Mouse (Mus musculus): ENCODE data around the gene Dlgap4. TPM values are rescaled to one million over a fixed set of nuclear protein-coding genes. Genes with fewer than 3 reads are reported as not detected.

Dlgap4 gene
- polyA plus RNA-seq, 1 experiment from 2014 or later = 162 TPM

DNA sequence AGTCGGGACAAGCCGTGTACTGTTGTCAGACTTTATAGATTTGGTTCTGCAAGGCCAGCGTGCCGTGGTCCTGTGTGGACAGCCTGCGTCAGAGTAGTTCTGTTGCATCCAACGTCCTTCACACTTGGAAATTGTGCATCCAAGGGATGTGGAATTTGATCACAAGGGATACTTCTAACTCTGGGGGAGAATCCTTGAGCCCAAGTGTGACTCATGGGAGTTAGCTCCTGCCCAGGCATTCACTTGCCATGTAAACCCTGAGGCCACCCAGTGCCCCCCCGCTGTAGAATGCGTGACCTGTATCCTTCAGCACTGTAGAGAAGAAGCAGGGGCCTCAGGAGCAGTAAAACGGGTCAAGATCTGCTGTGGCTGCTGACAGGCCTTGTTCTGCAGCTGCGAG, 44.7 kb downstream of the Dlgap4 start:
- no peak overlapping the region for H3K4me3 ChIP-seq (ENCODE audit: low read depth, low read length)
- no peak for DNase-seq (ENCODE audit: low spot score)

DNA sequence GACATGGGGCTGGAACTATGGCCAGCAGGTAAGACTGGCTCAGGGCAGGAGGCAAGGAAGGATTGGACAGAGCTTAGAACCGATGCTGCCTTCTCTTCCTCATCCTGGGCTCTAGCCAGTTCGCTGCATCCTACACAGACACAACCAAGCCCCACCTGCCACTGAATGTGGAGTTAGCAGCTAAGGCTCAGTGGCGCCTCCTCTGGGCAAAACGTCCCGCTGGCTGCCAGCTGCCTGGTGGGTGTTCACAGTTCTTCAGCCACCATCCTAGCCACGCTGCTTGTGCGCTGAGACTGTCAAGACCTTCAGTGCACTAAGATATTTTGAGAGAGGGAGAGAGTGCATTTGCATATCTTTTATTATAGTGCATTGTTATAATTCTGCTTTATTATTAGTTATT, 45.2 kb downstream of the Dlgap4 start:
- no peak overlapping the region for H3K4me3 ChIP-seq (ENCODE audit: low read depth, low read length)
- ATAC-seq (ENCODE audit: low FRiP score) = no peak
- H3K27me3 ChIP-seq (ENCODE audit: control insufficient read depth, insufficient read depth, low read length) = no peaks in the 10 kb centered on the region
- no peaks in the 10 kb centered on the region for H3K9me3 ChIP-seq (ENCODE audit: control insufficient read depth, low read length)
- no peak overlapping the region for H3K27ac ChIP-seq (ENCODE audit: low read depth, low read length)
- peak; percentile 33 for DNase-seq (ENCODE audit: low spot score)
- 66% methylated on average over 7 of the region's 7 CpGs for WGBS
- H3K4me2 ChIP-seq (replicated peaks; ENCODE audit: low read depth, low read length) = no peak overlapping the region
- no peaks in the 10 kb centered on the region for H3K4me1 ChIP-seq (replicated peaks; ENCODE audit: control insufficient read depth, insufficient read depth, low read length)
- no peaks in the 10 kb centered on the region for H3K36me3 ChIP-seq (ENCODE audit: control insufficient read depth, insufficient read depth, low read length)
- no peak overlapping the region for H3K9ac ChIP-seq (ENCODE audit: low read depth, low read length)

More for the DNA sequence above, 44.7 kb downstream of the Dlgap4 start:
- Histone ChIP-seq H3K4me1 (replicated peaks; ENCODE audit: control insufficient read depth, insufficient read depth, low read length) (no peaks in the 10 kb centered on the region), H3K9ac (ENCODE audit: low read depth, low read length) (no peak overlapping the region), H3K4me2 (replicated peaks; ENCODE audit: low read depth, low read length) (no peak overlapping the region), H3K27ac (ENCODE audit: low read depth, low read length) (no peak overlapping the region), H3K36me3 (ENCODE audit: control insufficient read depth, insufficient read depth, low read length) (no peaks in the 10 kb centered on the region), H3K27me3 (ENCODE audit: control insufficient read depth, insufficient read depth, low read length) (no peaks in the 10 kb centered on the region; the same call in 1 of the 2 replicates), H3K9me3 (ENCODE audit: control insufficient read depth, low read length) (no peaks in the 10 kb centered on the region)
- no peak for ATAC-seq (ENCODE audit: low FRiP score)
- 92% methylated on average over 10 of the region's 10 CpGs for WGBS

DNA sequence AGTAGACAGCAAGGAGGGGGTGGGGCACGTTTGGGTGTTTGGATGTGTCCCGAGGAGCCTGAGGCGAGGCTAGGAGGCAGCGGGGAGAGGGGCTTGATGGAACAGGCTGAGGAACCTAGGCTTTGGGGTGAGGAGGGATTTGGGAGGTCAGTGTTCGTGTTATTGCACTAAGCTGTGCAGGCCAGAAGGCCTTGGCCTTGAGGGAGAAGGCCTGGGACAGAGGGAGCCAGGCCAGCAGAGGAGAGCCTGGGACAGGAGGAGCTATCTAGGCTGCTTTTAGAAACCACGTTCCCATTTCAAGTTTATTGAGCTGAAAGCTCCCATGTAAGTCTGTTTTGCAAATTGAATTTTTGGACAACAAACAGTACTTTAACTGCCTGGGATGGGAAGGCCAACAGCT, 46.5 kb downstream of the Dlgap4 start:
- Histone ChIP-seq H3K9me3 (ENCODE audit: control insufficient read depth, low read length) (no peaks in the 10 kb centered on the region), H3K4me2 (replicated peaks; ENCODE audit: low read depth, low read length) (no peak overlapping the region), H3K27ac (ENCODE audit: low read depth, low read length) (no peak overlapping the region), H3K27me3 (ENCODE audit: control insufficient read depth, insufficient read depth, low read length) (no peaks in the 10 kb centered on the region), H3K4me3 (ENCODE audit: low read depth, low read length) (no peak overlapping the region), H3K4me1 (replicated peaks; ENCODE audit: control insufficient read depth, insufficient read depth, low read length) (0 out of 2 replicates have a peak, but pooled peaks cover 2% of the 10 kb centered on the region), H3K9ac (ENCODE audit: low read depth, low read length) (no peak overlapping the region), H3K36me3 (ENCODE audit: control insufficient read depth, insufficient read depth, low read length) (no peaks in the 10 kb centered on the region)
- 86% methylated on average over 6 of the region's 6 CpGs for WGBS
- ATAC-seq (ENCODE audit: low FRiP score) (no peak), DNase-seq (ENCODE audit: low spot score) (no peak)

DNA sequence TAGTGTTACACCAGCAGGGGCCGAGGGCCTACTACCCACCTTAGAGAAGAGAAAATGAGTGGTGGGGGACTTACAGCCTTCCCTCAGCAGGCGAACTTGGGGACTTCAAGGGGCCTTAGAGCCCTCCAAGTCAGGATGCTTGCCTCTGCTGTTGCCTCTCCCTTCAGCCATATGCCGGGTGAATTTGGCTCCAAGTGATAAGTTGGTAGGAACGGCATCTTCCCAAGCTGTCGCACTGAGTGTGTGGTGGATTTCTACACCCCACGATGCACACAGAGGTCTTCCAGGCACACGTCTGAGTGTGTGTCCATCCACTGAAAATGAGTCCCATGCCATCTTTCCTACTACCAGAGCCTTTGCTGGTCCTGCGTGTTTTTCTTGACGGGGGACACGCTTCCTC, 49.7 kb downstream of the Dlgap4 start:
- no peak overlapping the region for H3K4me3 ChIP-seq (ENCODE audit: low read depth, low read length)
- no peaks in the 10 kb centered on the region for H3K27me3 ChIP-seq (ENCODE audit: control insufficient read depth, insufficient read depth, low read length)
- no peak overlapping the region for H3K4me2 ChIP-seq (replicated peaks; ENCODE audit: low read depth, low read length)
- H3K9ac ChIP-seq (ENCODE audit: low read depth, low read length) = no peak overlapping the region
- H3K4me1 ChIP-seq (replicated peaks; ENCODE audit: control insufficient read depth, insufficient read depth, low read length) = peaks cover 4% of the 10 kb centered on the region; the same call in 1 of the 2 replicates
- ATAC-seq (ENCODE audit: low FRiP score) (no peak), DNase-seq (ENCODE audit: low spot score) (no peak)
- H3K36me3 ChIP-seq (ENCODE audit: control insufficient read depth, insufficient read depth, low read length) = no peaks in the 10 kb centered on the region
- H3K27ac ChIP-seq (ENCODE audit: low read depth, low read length) = no peak overlapping the region
- 86% methylated on average over 10 of the region's 10 CpGs for WGBS
- H3K9me3 ChIP-seq (ENCODE audit: control insufficient read depth, low read length) = no peaks in the 10 kb centered on the region

DNA sequence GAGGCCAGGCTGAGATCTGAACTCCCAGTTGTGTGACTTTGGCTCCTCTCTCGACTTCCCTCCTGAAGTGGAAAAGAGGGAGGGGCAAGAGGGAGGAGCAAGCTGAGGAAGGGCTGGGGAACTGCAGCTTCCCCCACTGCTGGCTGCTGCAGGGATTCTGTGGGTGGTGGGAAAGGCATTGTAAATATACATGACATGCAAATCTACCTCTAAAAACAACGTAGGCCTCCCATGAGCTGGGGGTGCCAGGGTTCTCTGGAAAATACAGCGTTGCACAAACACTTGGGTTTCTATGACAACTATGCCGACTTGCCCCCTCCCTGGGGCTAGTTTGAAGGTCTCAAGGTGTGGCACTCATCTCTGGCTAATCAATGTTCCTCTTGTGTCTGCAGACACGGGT, 50.9 kb downstream of the Dlgap4 start:
- Histone ChIP-seq H3K4me2 (replicated peaks; ENCODE audit: low read depth, low read length) (no peak overlapping the region), H3K4me3 (ENCODE audit: low read depth, low read length) (no peak overlapping the region), H3K9ac (ENCODE audit: low read depth, low read length) (no peak overlapping the region), H3K27ac (ENCODE audit: low read depth, low read length) (no peak overlapping the region), H3K4me1 (replicated peaks; ENCODE audit: control insufficient read depth, insufficient read depth, low read length) (peaks cover 4% of the 10 kb centered on the region; the same call in 1 of the 2 replicates), H3K9me3 (ENCODE audit: control insufficient read depth, low read length) (no peaks in the 10 kb centered on the region), H3K27me3 (ENCODE audit: control insufficient read depth, insufficient read depth, low read length) (no peaks in the 10 kb centered on the region), H3K36me3 (ENCODE audit: control insufficient read depth, insufficient read depth, low read length) (no peaks in the 10 kb centered on the region)
- no peak for ATAC-seq (ENCODE audit: low FRiP score)
- no peak for DNase-seq (ENCODE audit: low spot score)
- 22% methylated on average over 5 of the region's 5 CpGs for WGBS

DNA sequence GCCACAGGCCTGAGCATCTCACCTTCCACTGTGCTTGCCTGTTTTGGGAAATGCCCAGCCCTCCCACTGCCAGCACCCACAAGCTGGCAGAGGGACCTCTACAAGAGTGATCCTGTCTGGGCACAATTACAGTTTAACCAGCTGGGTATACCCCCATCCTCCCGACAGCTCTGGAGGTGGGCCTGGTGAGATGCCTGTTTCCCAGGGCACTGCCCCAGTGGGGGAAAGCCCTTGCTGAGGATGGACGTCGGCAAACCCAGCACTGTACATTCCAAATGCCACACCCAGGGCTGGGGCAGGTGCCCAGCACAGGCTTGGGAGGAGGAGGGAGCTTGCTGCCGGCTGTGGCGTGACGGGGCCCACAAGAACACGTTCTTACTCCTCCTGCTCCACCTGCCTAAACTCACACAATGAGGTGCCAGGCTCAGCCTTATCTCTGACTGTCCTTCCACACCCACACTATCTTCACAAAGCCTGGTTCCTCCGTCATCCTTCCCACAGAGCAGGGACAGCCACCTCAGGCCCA, 51.6 kb downstream of the Dlgap4 start:
- Histone ChIP-seq H3K4me2 (replicated peaks; ENCODE audit: low read depth, low read length) (no peak overlapping the region), H3K4me3 (ENCODE audit: low read depth, low read length) (no peak overlapping the region), H3K36me3 (ENCODE audit: control insufficient read depth, insufficient read depth, low read length) (no peaks in the 10 kb centered on the region), H3K9ac (ENCODE audit: low read depth, low read length) (no peak overlapping the region), H3K4me1 (replicated peaks; ENCODE audit: control insufficient read depth, insufficient read depth, low read length) (peaks cover 4% of the 10 kb centered on the region; the same call in 1 of the 2 replicates), H3K27ac (ENCODE audit: low read depth, low read length) (no peak overlapping the region), H3K9me3 (ENCODE audit: control insufficient read depth, low read length) (no peaks in the 10 kb centered on the region), H3K27me3 (ENCODE audit: control insufficient read depth, insufficient read depth, low read length) (no peaks in the 10 kb centered on the region)
- WGBS = 86% methylated on average over 8 of the region's 8 CpGs
- DNase-seq (ENCODE audit: low spot score) (no peak), ATAC-seq (ENCODE audit: low FRiP score) (no peak)

DNA sequence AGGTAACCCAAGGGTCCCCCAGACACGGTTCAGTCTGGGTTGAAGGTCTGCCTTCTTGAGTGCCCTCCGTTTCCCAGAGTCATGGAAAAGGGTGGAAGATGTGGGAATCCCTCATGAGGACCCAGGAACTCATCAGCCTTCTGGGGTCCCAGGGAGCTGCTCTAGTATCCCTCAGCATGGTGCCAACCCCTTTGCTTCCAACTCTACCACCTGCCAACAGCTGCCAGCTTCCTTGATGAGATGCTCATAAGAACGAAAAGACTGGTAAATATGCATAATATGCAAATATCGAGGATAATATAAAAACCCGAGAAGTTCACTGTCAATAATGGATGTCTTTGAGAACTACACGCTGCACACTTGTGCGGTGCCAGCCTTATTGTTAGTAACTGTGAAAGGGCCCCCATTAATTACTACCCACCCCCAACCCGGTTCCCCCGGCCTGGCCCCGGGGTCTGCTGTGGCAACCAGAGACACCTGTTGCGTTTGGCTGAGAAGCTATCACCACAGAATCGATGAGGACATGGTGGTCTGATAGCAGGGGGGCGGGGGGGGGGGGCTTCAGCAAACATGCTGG, 52.2 kb downstream of the Dlgap4 start:
- no peak; the same call in 1 of the 2 replicates for ATAC-seq (ENCODE audit: low FRiP score)
- Histone ChIP-seq H3K9ac (ENCODE audit: low read depth, low read length) (no peak overlapping the region), H3K27ac (ENCODE audit: low read depth, low read length) (no peak overlapping the region), H3K4me3 (ENCODE audit: low read depth, low read length) (no peak overlapping the region), H3K36me3 (ENCODE audit: control insufficient read depth, insufficient read depth, low read length) (no peaks in the 10 kb centered on the region), H3K4me2 (replicated peaks; ENCODE audit: low read depth, low read length) (no peak overlapping the region), H3K4me1 (replicated peaks; ENCODE audit: control insufficient read depth, insufficient read depth, low read length) (peaks cover 4% of the 10 kb centered on the region; the same call in 1 of the 2 replicates), H3K27me3 (ENCODE audit: control insufficient read depth, insufficient read depth, low read length) (no peaks in the 10 kb centered on the region), H3K9me3 (ENCODE audit: control insufficient read depth, low read length) (no peaks in the 10 kb centered on the region)
- WGBS = 82% methylated on average over 13 of the region's 13 CpGs
- DNase-seq (ENCODE audit: low spot score) = no peak

DNA sequence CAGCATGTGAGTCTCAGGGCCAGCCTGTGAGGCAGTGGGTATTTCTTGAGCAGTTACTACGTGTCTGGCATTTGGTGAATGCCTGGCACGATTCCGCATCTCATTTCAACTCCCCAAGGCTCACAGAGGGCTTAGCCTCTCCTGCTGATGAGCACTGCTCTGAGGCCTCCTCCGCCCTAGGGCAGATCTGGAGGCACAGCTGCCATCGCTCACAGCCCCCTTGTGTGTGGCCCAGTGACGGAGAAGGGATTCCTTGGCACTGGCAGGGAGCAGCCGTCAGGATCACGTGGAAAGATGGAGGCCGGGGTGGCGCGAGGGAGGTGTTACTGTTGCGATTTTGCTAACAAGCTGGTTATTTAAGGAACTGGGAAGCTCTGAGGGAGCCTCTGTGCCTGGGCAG, 52.7 kb downstream of the Dlgap4 start:
- no peaks in the 10 kb centered on the region for H3K9me3 ChIP-seq (ENCODE audit: control insufficient read depth, low read length)
- no peak overlapping the region for H3K9ac ChIP-seq (ENCODE audit: low read depth, low read length)
- no peaks in the 10 kb centered on the region for H3K36me3 ChIP-seq (ENCODE audit: control insufficient read depth, insufficient read depth, low read length)
- H3K4me3 ChIP-seq (ENCODE audit: low read depth, low read length) = no peak overlapping the region
- ATAC-seq (ENCODE audit: low FRiP score) (peak; percentile 78), DNase-seq (ENCODE audit: low spot score) (peak; percentile 41)
- peaks cover 4% of the 10 kb centered on the region; the same call in 1 of the 2 replicates for H3K4me1 ChIP-seq (replicated peaks; ENCODE audit: control insufficient read depth, insufficient read depth, low read length)
- H3K27me3 ChIP-seq (ENCODE audit: control insufficient read depth, insufficient read depth, low read length) = no peaks in the 10 kb centered on the region
- H3K27ac ChIP-seq (ENCODE audit: low read depth, low read length) = no peak overlapping the region
- WGBS = 47% methylated on average over 12 of the region's 12 CpGs
- H3K4me2 ChIP-seq (replicated peaks; ENCODE audit: low read depth, low read length) = no peak overlapping the region

DNA sequence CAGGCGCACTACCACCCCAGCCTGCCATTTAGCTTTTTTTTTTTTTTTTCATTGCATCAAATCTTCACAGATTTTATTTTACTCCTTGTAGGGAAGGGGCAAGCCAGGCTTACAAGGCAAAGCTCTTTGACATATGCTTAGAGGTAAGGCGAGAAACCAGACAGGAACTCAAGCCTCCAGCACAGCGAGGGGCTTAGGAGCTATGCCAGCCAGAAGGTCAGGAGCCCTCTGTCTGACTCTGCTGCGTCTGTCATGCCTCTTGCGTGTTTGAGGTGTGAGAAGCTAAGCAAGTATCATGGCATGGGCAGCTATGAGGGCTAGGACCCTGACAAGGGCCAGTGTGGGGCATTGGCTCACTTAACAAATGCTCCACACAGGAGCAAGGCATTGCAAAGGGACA, 53.8 kb downstream of the Dlgap4 start:
- H3K9me3 ChIP-seq (ENCODE audit: control insufficient read depth, low read length) = no peaks in the 10 kb centered on the region
- DNase-seq (ENCODE audit: low spot score) (no peak), ATAC-seq (ENCODE audit: low FRiP score) (no peak)
- no peak overlapping the region for H3K9ac ChIP-seq (ENCODE audit: low read depth, low read length)
- H3K36me3 ChIP-seq (ENCODE audit: control insufficient read depth, insufficient read depth, low read length) = no peaks in the 10 kb centered on the region
- WGBS = 86% methylated on average over 5 of the region's 5 CpGs
- H3K27ac ChIP-seq (ENCODE audit: low read depth, low read length) = no peak overlapping the region
- H3K4me3 ChIP-seq (ENCODE audit: low read depth, low read length) = no peak overlapping the region
- no peaks in the 10 kb centered on the region for H3K27me3 ChIP-seq (ENCODE audit: control insufficient read depth, insufficient read depth, low read length)
- H3K4me1 ChIP-seq (replicated peaks; ENCODE audit: control insufficient read depth, insufficient read depth, low read length) = peaks cover 4% of the 10 kb centered on the region; the same call in 1 of the 2 replicates
- no peak overlapping the region for H3K4me2 ChIP-seq (replicated peaks; ENCODE audit: low read depth, low read length)
